Mouse (Mus musculus) kidney, adult 2 months (tissue): ENCODE measurements around the gene Rcn3. TPM values are rescaled to one million over a fixed set of nuclear protein-coding genes. Genes with fewer than 3 reads are reported as not detected.

Experiments
- DNase-seq: peaks from one replicate; pipeline ENCODE4 v3.0.0; 2021
- H3K27ac ChIP-seq: fragments of 200-500 bp; 2 replicates; pipeline ENCODE4 v1.5.1; 2012; ENCODE audit warnings: low read depth, low read length, control low read depth, inconsistent platforms; ENCODE audit not compliant: insufficient read depth
- H3K27me3 ChIP-seq: fragments of 200-500 bp; replicated peaks from 2 replicates; pipeline ENCODE4 v1.6.1; 2012; ENCODE audit warnings: mild to moderate bottlenecking, moderate library complexity, low read length, inconsistent platforms; ENCODE audit not compliant: control insufficient read depth, insufficient read depth
- H3K36me3 ChIP-seq: fragments of 200-500 bp; 2 replicates; pipeline ENCODE4 v1.6.1; 2012; ENCODE audit warnings: mild to moderate bottlenecking, moderate library complexity, low read length, inconsistent platforms; ENCODE audit not compliant: control insufficient read depth, insufficient read depth
- H3K4me1 ChIP-seq: fragments of 200-500 bp; 2 replicates; pipeline ENCODE4 v1.6.1; 2011; ENCODE audit warnings: low read length; ENCODE audit not compliant: control insufficient read depth, insufficient read depth
- H3K4me3 ChIP-seq: fragments of 200-500 bp; 2 replicates; pipeline ENCODE4 v1.5.1; 2011; ENCODE audit warnings: mild to moderate bottlenecking, low read depth, low read length, control low read depth; ENCODE audit not compliant: insufficient read depth
- CTCF ChIP-seq: fragments of 200-500 bp; conservative IDR thresholded peaks from 2 replicates; pipeline ENCODE4 v1.5.1; 2011; ENCODE audit warnings: low read depth, mild to moderate bottlenecking, control low read depth, low read length, moderate library complexity, mixed read lengths; ENCODE audit not compliant: insufficient read depth, insufficient read length
- POLR2A ChIP-seq: fragments of 200-500 bp; IDR thresholded peaks from one replicate; pipeline ENCODE4 v1.6.1; 2011; ENCODE audit warnings: low read depth, low read length, control low read depth
- WGBS: fragments of 180-500 bp; shearing (Covaris S2); methylation state at CpG from one replicate; pipeline ENCODE4 v1.1.7; 2018; 5-methylcytosine and 5-hydroxymethylcytosine counted together
- polyA plus RNA-seq: library from polyadenylated mRNA; depleted of rRNA; stranded (reverse); fragments of >200 nt; gene quantifications from 2 replicates; pipeline ENCODE4 v1.2.3, GENCODE M21; 2012

Gene Rcn3
- polyA plus RNA-seq, 1 experiment, result 67.0 TPM

DNA sequence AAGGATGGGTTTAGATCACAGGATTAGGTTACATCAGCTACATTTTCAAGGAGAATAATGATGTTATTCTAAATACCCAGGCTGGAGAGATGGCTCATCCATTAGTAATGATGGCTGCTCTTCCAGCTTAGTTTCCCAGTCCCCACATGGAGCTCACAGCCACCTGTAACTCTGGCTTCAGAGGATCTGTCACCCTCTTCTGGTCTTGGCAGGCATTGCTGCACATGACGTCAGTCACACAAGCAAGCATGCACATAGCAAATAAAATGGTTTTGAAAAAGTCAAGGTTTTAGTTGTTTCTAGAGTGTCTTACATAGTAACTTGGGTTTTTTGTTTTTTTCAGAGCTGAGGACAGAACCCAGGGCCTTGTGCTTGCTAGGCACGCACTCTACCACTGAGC lies 19.8 kb downstream of the Rcn3 start:
- WGBS, result 69% methylated on average over 2 of the region's 2 CpGs
- peak; percentile 38 for DNase-seq

DNA sequence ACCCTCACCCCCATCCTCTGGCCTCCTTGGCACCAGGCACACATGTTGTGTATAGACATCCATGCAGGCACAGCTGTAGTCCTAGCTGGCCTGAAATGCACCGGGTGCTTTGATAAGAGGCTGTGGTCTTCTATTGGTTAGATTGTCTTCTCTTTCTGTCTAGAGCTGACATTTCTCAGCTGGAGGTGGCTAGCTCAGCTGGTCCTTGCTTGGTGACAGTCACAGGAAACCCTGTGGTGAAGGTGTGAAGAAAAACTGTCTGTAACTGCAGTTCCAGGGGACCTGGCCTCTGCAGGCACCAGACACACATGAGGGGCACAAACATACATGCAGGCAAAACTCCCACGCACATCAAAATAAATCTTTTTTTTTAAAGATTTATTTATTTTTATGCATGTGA lies 22.4 kb downstream of the Rcn3 start:
- no peak overlapping the region for H3K27ac ChIP-seq
- H3K36me3 ChIP-seq, result no peaks in the 10 kb centered on the region
- TF ChIP-seq POLR2A (no peak), CTCF (no peak)
- no peaks in the 10 kb centered on the region for H3K27me3 ChIP-seq
- no peaks in the 10 kb centered on the region for H3K4me1 ChIP-seq
- H3K4me3 ChIP-seq, result no peak overlapping the region
- no peak for DNase-seq
- 79% methylated on average over 2 of the region's 2 CpGs for WGBS

More for the DNA sequence above, 19.8 kb downstream of the Rcn3 start:
- no peaks in the 10 kb centered on the region for H3K27me3 ChIP-seq
- H3K4me1 ChIP-seq, result no peaks in the 10 kb centered on the region
- H3K27ac ChIP-seq, result no peak overlapping the region
- H3K36me3 ChIP-seq, result no peaks in the 10 kb centered on the region
- no peak overlapping the region for H3K4me3 ChIP-seq
- TF ChIP-seq CTCF (peak; percentile 66), POLR2A (no peak)

DNA sequence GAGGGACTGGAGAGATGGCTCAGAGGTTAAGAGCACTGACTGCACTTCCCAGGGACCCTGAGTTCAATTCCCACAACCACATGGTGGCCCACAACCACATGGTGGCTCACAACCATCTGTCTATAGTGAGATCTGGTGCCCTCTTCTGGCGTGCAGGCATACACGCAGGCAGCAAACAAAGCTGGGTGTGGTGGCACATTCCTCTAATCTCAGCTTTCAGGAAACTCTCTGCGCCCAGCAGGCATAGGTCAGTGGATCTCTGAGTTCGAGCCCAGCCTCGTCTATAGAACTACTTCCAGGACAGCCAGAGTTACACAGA lies 24.1 kb downstream of the Rcn3 start:
- Histone ChIP-seq H3K36me3 (no peaks in the 10 kb centered on the region), H3K4me3 (no peak overlapping the region), H3K27ac (no peak overlapping the region), H3K4me1 (no peaks in the 10 kb centered on the region), H3K27me3 (no peaks in the 10 kb centered on the region)
- no peak for TF ChIP-seq POLR2A
- peak; percentile 87 for TF ChIP-seq CTCF
- DNase-seq, result peak; percentile 65
- 21% methylated on average over 5 of the region's 5 CpGs for WGBS

- Histone ChIP-seq H3K27ac (no peak overlapping the region), H3K36me3 (no peaks in the 10 kb centered on the region), H3K27me3 (no peaks in the 10 kb centered on the region), H3K4me3 (no peak overlapping the region), H3K4me1 (no peaks in the 10 kb centered on the region)
- no peak for DNase-seq
- TF ChIP-seq CTCF (no peak), POLR2A (no peak)
- 88% methylated on average over 4 of the region's 4 CpGs for WGBS
Measured at GRCm38 (mm10) chr7:45067190-45067999, 24.6 kb downstream of the Rcn3 start.

- no peaks in the 10 kb centered on the region for H3K36me3 ChIP-seq
- peak within 1 kb of the TSS; percentile 100 for H3K27ac ChIP-seq
- peaks cover 7% of the 10 kb centered on the region; the same call in 1 of the 2 replicates for H3K4me1 ChIP-seq
- WGBS, result under 1% methylated on average over 31 of the region's 31 CpGs
- H3K4me3 ChIP-seq, result peak within 1 kb of the TSS; percentile 98
- TF ChIP-seq CTCF, result 0 out of 2 replicates have a peak, but pooled peaks have one; percentile 16
- no peak for TF ChIP-seq POLR2A
- peak; percentile 98 for DNase-seq
- H3K27me3 ChIP-seq, result no peaks in the 10 kb centered on the region
Measured at GRCm38 (mm10) chr7:45062239-45062835, 29.7 kb downstream of the Rcn3 start, which contains the start of the genes Nosip and Prrg2. TSS of gene Nosip (plus strand) at chr7:45062429. TSS of gene Prrg2 (minus strand) at chr7:45062677.

DNA sequence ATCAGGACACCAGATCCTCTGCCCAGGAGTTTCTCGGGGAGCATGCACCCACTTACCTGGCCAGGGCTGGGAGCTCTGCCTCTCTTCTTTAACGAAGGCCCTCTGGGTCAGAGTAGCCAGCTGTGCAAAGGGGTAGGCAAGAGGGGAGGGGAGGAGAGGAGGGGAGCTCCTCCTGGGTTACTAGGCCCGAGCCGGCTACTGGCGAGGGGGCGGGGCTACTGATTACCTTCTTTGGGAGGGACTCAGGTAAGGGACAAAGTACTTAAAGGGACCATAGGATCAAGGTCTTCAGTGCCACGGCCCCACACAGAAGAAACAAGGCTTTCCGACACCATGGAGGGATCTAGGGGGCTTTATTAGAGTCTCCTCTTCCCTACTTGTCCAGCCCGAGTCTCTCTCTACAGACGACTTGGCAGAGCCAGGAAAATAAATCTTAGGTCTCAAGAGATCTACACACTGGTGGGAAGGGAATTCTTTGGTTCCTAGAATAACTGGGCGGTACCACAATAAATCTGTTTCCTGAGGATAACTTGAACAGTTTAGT lies 30.4 kb downstream of the Rcn3 start:
- DNase-seq, result peak; percentile 87
- 3% methylated on average over 11 of the region's 11 CpGs for WGBS
- Histone ChIP-seq H3K27ac (peak overlapping the region; percentile 89), H3K4me1 (peaks cover 7% of the 10 kb centered on the region; the same call in 1 of the 2 replicates), H3K27me3 (no peaks in the 10 kb centered on the region), H3K4me3 (peak overlapping the region; percentile 55), H3K36me3 (no peaks in the 10 kb centered on the region)
- TF ChIP-seq CTCF (no peak), POLR2A (peak; percentile 8)

DNA sequence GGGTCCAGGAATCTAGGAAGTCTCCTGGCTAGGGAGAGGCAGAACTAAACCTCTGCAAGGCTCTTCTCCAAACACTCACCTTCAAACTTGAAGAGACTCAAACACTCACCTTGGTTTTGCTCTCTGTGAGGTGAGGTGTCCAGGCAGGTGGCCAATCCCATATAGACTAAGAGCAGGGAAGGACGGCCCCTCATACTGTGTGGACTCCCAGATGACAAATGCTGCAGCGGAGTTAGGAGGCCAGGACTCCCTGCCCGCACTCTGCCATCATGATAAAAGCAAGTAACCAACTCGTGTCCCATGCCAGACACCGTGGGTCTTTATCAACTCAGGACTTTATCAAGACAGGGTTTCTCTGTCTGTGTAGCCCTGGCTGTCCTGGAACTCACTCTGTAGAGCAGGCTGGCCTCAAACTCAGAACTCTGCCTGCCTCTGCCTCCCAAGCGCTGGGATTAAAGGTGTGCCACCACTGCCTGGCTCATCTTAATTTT lies 31.3 kb downstream of the Rcn3 start:
- no peak for TF ChIP-seq CTCF
- no peak for TF ChIP-seq POLR2A
- no peak overlapping the region for H3K4me3 ChIP-seq
- no peak overlapping the region for H3K27ac ChIP-seq
- no peaks in the 10 kb centered on the region for H3K27me3 ChIP-seq
- no peaks in the 10 kb centered on the region for H3K36me3 ChIP-seq
- WGBS, result 90% methylated on average over 6 of the region's 6 CpGs
- no peak for DNase-seq
- peaks cover 7% of the 10 kb centered on the region; the same call in 1 of the 2 replicates for H3K4me1 ChIP-seq
